Mouse (Mus musculus): ENCODE results near the gene Cntn3. TPM values are rescaled to one million over a fixed set of nuclear protein-coding genes. Genes with fewer than 3 reads are reported as not detected.

Cntn3 gene
- polyA plus RNA-seq, 2 experiments = 0.70 to 1.1 TPM

DNA sequence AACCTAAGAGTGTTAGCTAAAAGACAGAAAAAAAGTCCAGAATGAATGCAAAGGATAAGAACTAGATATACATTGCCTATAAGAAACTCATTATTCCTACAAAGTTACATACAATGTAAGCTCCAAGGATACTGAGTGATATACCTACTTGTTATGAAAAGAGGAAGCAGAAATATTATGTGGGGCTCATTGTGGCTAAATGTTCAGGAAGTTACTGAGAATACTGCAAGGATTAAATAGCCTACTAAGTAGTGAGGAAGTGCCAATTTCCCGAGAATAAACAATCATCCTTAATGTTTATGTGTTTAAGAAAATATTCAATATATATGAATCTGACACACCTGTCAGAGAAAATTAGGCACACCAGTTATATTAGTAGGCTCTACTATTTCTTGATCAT, 341.9 kb downstream of the Cntn3 start:
- H3K4me3 ChIP-seq (ENCODE audit: insufficient read depth in 1 of 2, low read depth in 2 of 2, low read length in 2 of 2) = no peak overlapping the region
- TF ChIP-seq EP300 (IDR thresholded peaks at IDR 0.05; ENCODE audit: low read depth) = no peak
- no peak for TF ChIP-seq CTCF (IDR thresholded peaks at IDR 0.05; ENCODE audit: low read depth)
- no peak overlapping the region for H3K4me2 ChIP-seq (ENCODE audit: low read depth)
- H3K27me3 ChIP-seq (ENCODE audit: control insufficient read depth, insufficient read depth, low read length) = no peaks in the 10 kb centered on the region
- no peak for ATAC-seq (ENCODE audit: insufficient read depth)
- H3K36me3 ChIP-seq (replicated peaks; ENCODE audit: control insufficient read depth, insufficient read depth, low read depth) = no peaks in the 10 kb centered on the region
- no peak overlapping the region for H3K9ac ChIP-seq (replicated peaks)
- H3K4me1 ChIP-seq (replicated peaks; ENCODE audit: control insufficient read depth in 2 of 2, insufficient read depth in 2 of 2, low read length in 1 of 2) = no peaks in the 10 kb centered on the region
- WGBS (ENCODE audit: insufficient replicate concordance) = 31% methylated on average over 1 of the region's 1 CpGs
- no peak for DNase-seq (ENCODE audit: low read depth in 3 of 3, low spot score in 3 of 3)
- no peak overlapping the region for H3K27ac ChIP-seq
- H3K9me3 ChIP-seq (ENCODE audit: control insufficient read depth, low read length) = no peaks in the 10 kb centered on the region

DNA sequence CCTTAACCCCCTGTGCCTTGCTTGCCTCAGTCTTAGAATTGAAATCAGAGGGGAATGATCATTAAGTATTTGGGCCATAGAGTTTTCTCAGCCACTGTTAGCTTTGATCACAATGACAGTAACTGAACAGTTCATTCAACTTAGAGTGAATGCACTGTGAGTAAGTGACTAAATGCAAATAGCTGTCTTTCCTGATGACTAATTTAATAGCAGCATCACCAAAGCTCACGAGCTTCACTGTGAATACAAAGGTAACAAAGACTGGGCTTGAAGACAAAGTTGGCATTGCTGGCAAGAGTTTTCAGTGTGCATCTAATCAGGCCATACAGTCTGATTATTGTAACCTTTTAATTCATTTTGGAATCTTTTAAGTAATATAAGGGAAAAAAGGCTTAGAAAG, 386.6 kb downstream of the Cntn3 start:
- Histone ChIP-seq H3K9ac (replicated peaks) (no peak overlapping the region), H3K27me3 (ENCODE audit: control insufficient read depth, insufficient read depth, low read length) (no peaks in the 10 kb centered on the region), H3K4me1 (replicated peaks; ENCODE audit: control insufficient read depth in 2 of 2, insufficient read depth in 2 of 2, low read length in 1 of 2) (no peaks in the 10 kb centered on the region), H3K9me3 (ENCODE audit: control insufficient read depth, low read length) (no peaks in the 10 kb centered on the region), H3K36me3 (replicated peaks; ENCODE audit: control insufficient read depth, insufficient read depth, low read depth) (no peaks in the 10 kb centered on the region), H3K4me3 (ENCODE audit: insufficient read depth in 1 of 2, low read depth in 2 of 2, low read length in 2 of 2) (no peak overlapping the region), H3K4me2 (ENCODE audit: low read depth) (no peak overlapping the region), H3K27ac (no peak overlapping the region)
- 24% methylated on average over 1 of the region's 1 CpGs for WGBS (ENCODE audit: insufficient replicate concordance)
- DNase-seq (ENCODE audit: low read depth in 3 of 3, low spot score in 3 of 3) (no peak), ATAC-seq (ENCODE audit: insufficient read depth) (no peak)
- TF ChIP-seq EP300 (IDR thresholded peaks at IDR 0.05; ENCODE audit: low read depth) = no peak
- no peak for TF ChIP-seq CTCF (IDR thresholded peaks at IDR 0.05; ENCODE audit: low read depth)

- H3K36me3 ChIP-seq (replicated peaks; ENCODE audit: control insufficient read depth, insufficient read depth, low read depth) = no peaks in the 10 kb centered on the region
- DNase-seq (ENCODE audit: low read depth in 3 of 3, low spot score in 3 of 3) = peak; percentile 0 to 7 (median 2)
- no peak for ATAC-seq (ENCODE audit: insufficient read depth)
- H3K27me3 ChIP-seq (ENCODE audit: control insufficient read depth, insufficient read depth, low read length) = no peaks in the 10 kb centered on the region
- no peak for TF ChIP-seq EP300 (IDR thresholded peaks at IDR 0.05; ENCODE audit: low read depth)
- peak; percentile 68 for TF ChIP-seq CTCF (IDR thresholded peaks at IDR 0.05; ENCODE audit: low read depth)
- H3K9ac ChIP-seq (replicated peaks) = no peak overlapping the region
- no peak overlapping the region for H3K4me3 ChIP-seq (ENCODE audit: insufficient read depth in 1 of 2, low read depth in 2 of 2, low read length in 2 of 2)
- no peak overlapping the region for H3K27ac ChIP-seq
- WGBS (ENCODE audit: insufficient replicate concordance) = 29% methylated on average over 6 of the region's 6 CpGs
- H3K4me1 ChIP-seq (replicated peaks; ENCODE audit: control insufficient read depth in 2 of 2, insufficient read depth in 2 of 2, low read length in 1 of 2) = no peaks in the 10 kb centered on the region
- no peak overlapping the region for H3K4me2 ChIP-seq (ENCODE audit: low read depth)
- no peaks in the 10 kb centered on the region; the same call in 1 of the 2 replicates for H3K9me3 ChIP-seq (ENCODE audit: control insufficient read depth, low read length)
Observed at GRCm38 (mm10) chr6:102170913-102171312, 402.0 kb downstream of the Cntn3 start.

DNA sequence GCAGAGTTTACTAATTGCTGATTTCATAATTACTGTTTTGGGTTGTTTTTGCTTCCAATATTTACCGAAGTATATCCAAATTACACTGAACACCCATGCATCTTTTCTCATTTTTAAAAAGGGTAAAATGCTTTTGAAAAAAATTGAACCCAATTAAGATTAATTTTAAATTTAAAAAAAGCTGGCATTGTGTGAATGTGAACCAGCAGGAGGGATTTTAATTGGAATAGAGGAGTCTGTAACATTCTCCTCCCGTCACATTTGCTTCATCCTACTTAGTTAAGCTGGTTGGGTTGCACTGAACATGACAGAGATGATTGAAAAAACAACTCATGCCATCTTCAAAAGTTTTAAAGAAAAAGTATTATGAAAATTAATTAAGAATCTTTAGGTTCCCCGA, 411.7 kb downstream of the Cntn3 start:
- no peak for DNase-seq (ENCODE audit: low read depth in 3 of 3, low spot score in 3 of 3)
- WGBS (ENCODE audit: insufficient replicate concordance) = 63% methylated on average over 3 of the region's 3 CpGs
- H3K27me3 ChIP-seq (ENCODE audit: control insufficient read depth, insufficient read depth, low read length) = no peaks in the 10 kb centered on the region
- no peak for ATAC-seq (ENCODE audit: insufficient read depth)
- no peak overlapping the region for H3K4me2 ChIP-seq (ENCODE audit: low read depth)
- H3K9me3 ChIP-seq (ENCODE audit: control insufficient read depth, low read length) = no peaks in the 10 kb centered on the region
- no peak overlapping the region for H3K4me3 ChIP-seq (ENCODE audit: insufficient read depth in 1 of 2, low read depth in 2 of 2, low read length in 2 of 2)
- H3K27ac ChIP-seq = no peak overlapping the region
- H3K4me1 ChIP-seq (replicated peaks; ENCODE audit: control insufficient read depth in 2 of 2, insufficient read depth in 2 of 2, low read length in 1 of 2) = no peaks in the 10 kb centered on the region
- TF ChIP-seq CTCF (IDR thresholded peaks at IDR 0.05; ENCODE audit: low read depth) = no peak
- TF ChIP-seq EP300 (IDR thresholded peaks at IDR 0.05; ENCODE audit: low read depth) = no peak
- no peaks in the 10 kb centered on the region for H3K36me3 ChIP-seq (replicated peaks; ENCODE audit: control insufficient read depth, insufficient read depth, low read depth)
- no peak overlapping the region for H3K9ac ChIP-seq (replicated peaks)

GRCm38 (mm10) chr6:102121676-102122075, 451.2 kb downstream of the Cntn3 start:
- no peak overlapping the region for H3K27ac ChIP-seq
- H3K9ac ChIP-seq (replicated peaks) = no peak overlapping the region
- H3K4me2 ChIP-seq (ENCODE audit: low read depth) = no peak overlapping the region
- WGBS (ENCODE audit: insufficient replicate concordance) = 72% methylated on average over 4 of the region's 4 CpGs
- ATAC-seq (ENCODE audit: insufficient read depth) (no peak), DNase-seq (ENCODE audit: low read depth in 3 of 3, low spot score in 3 of 3) (no peak)
- H3K4me3 ChIP-seq (ENCODE audit: insufficient read depth in 1 of 2, low read depth in 2 of 2, low read length in 2 of 2) = no peak overlapping the region
- H3K36me3 ChIP-seq (replicated peaks; ENCODE audit: control insufficient read depth, insufficient read depth, low read depth) = no peaks in the 10 kb centered on the region
- TF ChIP-seq EP300 (IDR thresholded peaks at IDR 0.05; ENCODE audit: low read depth) (no peak), CTCF (IDR thresholded peaks at IDR 0.05; ENCODE audit: low read depth) (no peak)
- no peaks in the 10 kb centered on the region for H3K4me1 ChIP-seq (replicated peaks; ENCODE audit: control insufficient read depth in 2 of 2, insufficient read depth in 2 of 2, low read length in 1 of 2)
- H3K9me3 ChIP-seq (ENCODE audit: control insufficient read depth, low read length) = no peaks in the 10 kb centered on the region
- H3K27me3 ChIP-seq (ENCODE audit: control insufficient read depth, insufficient read depth, low read length) = no peaks in the 10 kb centered on the region

Measured in liver, embryonic 14.5 days (tissue).